Mouse (Mus musculus): ENCODE measurements around the gene St8sia1.

The St8sia1 gene

DNA sequence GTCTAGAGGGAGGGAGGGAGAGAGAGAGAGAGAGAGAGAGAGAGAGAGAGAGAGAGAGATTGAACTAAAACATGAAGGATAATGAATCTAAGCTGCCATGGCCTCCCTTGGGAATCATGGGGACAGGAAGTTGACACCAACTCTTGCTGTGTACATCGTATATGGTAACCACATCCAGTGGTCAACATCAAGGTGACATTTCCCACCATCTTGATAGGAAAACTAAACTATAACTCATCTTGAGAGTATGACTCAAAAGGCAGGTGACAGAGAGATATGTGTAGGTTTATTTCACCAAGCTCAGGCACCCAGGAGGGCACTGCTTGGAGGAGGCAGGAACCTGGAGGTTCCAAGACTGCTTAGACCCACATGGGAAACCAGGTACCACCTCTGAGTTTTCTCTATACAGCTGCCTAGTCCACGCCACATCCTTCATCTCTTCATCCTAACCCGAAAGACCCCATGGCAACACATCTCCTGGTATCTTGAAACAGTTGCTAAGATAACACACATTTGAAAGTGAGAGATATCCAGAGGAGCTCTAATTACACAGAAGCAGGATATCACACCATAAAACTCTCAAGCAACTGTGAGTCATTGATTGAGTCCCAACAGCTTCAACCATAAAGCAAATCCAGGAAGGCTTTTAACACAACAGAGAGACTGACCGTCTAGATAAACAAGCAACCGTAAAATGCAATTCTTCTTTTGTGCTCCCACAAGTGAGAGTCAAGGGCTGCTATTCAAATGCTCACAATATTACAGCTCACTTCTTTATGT lies 141.1 kb downstream of the St8sia1 start:
- DNase-seq (ENCODE audit: low read depth): no peak

DNA sequence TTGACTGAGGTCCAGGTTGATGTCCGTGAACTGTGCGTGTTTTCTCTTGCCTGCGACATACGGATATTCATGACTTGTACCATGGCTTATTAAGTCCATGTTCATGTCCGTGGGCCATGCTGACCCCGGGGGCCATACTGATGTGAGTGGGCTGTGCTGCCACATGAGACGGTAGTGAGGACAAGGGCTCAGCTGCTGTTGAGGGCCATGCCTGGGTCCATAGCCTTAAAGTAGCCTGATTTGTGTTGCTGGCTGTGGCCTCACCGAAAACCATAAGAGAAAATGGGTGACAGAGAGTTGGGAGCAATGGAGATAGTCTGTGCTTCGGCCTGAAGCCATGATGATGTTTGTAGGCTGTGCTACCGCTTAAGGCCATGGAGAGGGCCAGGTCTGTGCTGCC lies 145.9 kb downstream of the St8sia1 start:
- no peak for DNase-seq (ENCODE audit: low read depth)

DNA sequence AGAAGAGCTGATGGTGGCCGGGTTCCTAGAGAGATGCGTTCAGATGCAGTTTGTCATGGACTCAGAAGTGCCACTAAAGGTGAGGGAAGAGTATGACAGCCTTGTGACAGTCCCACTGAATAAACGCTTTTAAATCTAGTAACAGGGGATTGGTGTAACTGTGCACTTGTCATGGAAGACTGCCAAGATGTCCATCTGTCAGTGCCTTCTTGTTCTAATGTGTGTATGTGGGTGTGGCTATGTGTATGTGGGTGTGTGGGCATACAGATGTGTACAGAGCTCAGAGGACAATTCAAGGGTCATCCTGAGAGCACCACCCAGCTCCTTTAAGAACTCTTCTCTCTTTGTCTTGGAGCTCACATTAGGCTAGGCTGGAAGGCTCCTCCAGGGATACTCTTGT lies 148.7 kb downstream of the St8sia1 start:
- DNase-seq (ENCODE audit: low read depth): no peak

DNA sequence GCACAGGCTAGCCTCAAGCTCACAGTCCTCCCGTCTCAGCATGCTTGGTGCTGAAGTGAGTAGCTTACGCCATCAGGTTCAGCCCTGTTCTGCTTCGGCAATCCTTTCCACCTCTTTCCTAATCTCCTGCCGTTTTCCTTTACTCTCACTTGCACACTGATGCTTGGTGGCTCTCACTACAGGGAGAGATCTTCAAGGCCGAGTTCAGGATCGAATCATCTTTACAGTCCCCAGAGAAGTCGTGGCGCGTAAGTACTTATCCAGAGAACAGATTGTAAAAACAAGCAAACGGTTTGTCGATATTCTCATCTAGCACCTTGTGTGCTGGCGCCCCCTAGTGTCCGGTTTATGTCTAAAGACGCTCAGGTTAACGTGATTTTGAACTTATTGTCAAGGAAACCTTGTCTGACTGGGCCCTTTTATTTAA lies 149.7 kb downstream of the St8sia1 start:
- DNase-seq (ENCODE audit: low read depth): peak; percentile 93

DNA sequence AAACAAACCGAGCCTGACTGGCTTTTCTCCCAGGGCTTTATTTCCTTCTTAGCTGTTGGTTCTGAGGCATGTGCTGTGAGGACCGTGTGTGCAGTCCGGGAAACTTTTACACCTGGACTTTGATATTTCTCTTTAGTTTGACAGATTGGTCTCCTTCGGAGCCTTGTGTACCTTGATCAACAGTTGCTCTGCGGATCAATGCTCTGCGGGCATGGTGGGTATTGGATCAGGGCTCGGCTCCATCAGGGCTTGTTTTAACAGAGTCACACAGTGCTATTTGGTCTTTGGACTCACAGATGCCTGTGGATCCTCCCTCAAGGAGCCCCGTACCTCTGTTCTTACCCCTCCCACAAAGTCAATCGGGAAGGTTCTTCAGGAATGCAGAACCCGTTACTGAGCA lies 150.2 kb downstream of the St8sia1 start:
- no peak for DNase-seq (ENCODE audit: low read depth)

DNA sequence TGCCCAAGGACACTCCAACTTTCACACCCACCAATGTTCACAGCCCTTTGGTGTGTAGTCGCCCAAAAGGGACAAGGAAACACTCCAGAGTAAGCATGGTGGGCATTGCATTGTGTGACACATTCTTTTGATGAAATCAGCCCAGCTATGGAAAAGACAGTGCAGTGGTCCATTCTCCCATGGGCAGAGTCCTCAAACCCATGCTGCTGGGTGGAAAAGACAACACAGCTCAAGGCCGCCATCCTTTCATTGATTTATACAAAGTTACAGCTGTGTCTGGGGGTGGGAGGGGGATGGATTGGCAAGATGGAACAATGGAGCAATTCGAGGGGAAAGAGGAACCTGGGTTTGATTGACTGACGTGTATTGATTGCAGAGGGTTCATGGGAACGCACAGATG lies 151.3 kb downstream of the St8sia1 start:
- DNase-seq (ENCODE audit: low read depth): no peak

DNA sequence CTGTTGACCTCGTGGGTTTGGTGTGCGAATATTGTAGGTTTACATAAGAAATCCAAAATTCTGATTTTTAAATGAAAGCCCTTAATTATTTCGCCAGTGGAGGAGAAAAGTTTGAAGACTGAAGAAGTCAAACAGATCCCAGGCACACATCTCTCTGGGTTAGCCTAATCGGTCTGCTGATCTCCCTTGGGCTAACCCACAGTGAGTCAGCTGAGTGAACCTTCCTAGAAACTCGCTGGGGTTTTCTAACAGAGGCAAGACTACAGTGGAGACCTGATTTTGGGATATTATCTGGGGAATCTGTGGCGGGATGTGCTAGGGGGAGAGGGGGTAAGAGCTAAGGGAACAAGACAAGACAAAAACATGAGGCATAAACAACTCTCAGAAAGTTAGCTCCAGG lies 154.0 kb downstream of the St8sia1 start:
- peak; percentile 22 for DNase-seq (ENCODE audit: low read depth)

DNA sequence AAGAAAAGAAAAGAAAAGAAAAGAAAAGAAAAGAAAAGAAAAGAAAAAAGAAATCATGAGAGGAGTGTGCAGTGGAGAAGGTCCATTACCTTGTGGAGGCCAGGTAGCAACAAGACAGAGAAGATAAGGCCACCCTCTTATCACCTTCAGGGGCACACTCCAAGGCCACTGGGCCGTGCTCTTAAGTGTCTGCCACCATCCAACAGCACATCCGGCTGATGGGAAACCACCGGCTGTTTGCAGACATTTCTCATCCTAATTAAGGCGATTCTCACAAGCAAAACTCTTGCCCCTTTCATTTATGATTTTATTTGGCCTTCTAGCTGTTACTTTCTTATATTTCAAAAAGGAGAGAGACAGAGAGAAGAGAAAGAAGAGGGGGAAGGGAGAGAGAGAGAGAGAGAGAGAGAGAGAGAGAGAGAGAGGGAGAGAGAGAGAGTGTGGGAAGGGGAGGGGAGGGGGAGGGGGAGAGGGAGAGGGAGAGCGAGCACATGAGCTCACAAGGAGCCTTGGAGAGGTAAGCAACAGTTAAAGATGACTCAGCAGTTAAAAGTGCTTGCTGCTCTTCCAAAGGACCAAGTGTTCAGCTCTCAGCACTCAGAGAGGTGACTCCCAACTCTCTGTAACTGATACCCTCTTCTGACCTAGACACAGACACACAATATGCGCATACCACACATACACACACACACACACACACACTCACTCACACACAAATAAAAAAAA lies 154.7 kb downstream of the St8sia1 start:
- DNase-seq (ENCODE audit: low read depth): no peak

DNA sequence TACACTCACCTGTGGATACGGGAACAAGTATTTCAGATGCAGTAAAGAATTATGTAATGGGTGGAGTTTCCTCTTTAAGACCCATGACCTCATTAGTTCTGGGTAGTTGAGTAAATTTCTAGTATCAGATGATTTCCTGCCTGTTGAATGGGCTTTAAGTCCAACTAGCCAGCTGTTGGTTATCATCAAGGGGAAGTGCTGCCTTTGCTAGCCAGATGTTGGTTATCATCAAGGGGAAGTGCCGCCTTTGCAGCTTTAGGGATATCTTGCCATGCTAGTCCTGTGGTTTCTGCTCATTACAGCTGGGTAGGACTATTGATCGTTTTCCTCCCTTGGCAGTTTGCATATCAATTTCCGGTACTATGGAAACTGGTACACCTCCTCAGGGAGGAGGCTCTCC lies 157.9 kb downstream of the St8sia1 start:
- no peak for DNase-seq (ENCODE audit: low read depth)

GRCm38 (mm10) chr6:142804402-142804801 lies 159.8 kb downstream of the St8sia1 start, which contains the start of gene Sult6b2:
Sult6b2 (minus strand) TSS chr6:142804502.
- DNase-seq (ENCODE audit: low read depth): no peak

GRCm38 (mm10) chr6:142802617-142803525 lies 161.4 kb downstream of the St8sia1 start:
- no peak for DNase-seq (ENCODE audit: low read depth)

DNA sequence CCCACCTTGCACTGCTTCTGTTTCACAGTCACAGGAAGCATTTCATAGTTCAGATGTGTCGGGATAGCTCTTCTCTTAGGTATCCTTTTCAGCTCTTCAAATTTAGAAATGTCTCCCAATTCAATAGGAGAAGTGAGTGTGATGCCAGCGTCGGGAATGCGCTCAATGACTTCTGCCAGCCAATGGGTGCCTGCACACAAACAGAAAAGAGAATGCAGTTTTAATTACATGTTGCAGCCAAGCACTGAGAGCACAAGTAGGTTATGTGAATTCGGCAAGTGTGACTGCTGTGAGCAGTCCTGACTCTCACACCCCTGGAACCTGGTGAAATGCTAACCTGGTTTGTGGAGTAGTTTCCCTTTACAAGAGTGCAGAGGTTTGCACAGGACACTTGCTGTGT lies 162.6 kb downstream of the St8sia1 start:
- DNase-seq (ENCODE audit: low read depth): no peak

DNA sequence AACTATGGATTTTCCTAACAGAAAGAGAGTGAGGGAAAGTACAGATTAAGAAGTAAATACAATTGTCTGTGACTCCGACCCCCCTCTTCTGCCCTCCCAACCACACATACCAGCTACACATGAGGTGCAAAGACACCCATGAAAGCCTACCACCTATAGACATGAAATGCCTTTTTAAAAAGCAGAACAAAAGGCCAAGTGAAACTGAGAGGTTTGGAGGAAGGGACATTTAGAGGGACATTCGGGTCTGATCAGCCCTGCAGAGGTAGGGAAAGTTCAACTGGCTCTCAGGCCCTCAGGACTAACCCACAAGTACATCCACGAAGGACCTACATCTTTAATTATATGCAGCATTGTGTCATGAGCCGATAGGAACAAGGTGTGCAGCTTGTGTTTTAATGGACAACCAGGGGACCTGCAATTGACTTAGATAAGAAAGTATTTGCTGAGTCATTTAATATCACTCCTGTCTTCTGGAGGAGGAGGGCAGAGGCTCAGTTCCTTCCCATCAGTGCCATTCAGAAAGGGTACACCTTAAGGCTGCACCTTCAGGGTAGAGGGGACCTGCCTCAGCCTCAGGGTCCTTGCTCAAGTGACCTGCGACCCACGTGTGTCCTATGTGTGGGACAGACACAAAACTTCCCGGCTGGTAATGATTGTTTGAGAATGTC lies 164.4 kb downstream of the St8sia1 start:
- no peak for DNase-seq (ENCODE audit: low read depth)

- no peak for DNase-seq (ENCODE audit: low read depth)
Measured at GRCm38 (mm10) chr6:142798837-142799236, 165.4 kb downstream of the St8sia1 start.

DNA sequence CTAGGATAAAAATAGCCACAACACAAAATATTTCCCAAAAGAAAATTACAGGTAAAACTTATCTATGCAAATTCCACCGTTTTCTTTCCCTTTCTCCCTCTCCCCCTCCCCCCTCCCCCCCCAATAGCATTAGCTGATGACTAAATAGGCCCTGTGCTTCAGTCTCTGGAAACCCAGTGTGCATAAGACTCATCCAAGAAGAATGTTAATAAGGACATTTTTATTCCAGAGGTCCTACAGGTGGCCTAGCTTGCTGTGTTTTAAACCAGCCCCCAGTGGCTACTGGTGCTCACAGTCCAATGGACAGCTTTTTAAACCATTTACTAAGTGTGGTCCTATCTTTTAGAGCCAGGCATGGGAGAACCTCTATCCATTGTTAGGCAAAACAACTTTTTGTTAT lies 166.3 kb downstream of the St8sia1 start:
- DNase-seq (ENCODE audit: low read depth): peak; percentile 14

GRCm38 (mm10) chr6:142795655-142796441 lies 168.4 kb downstream of the St8sia1 start:
- no peak for DNase-seq (ENCODE audit: low read depth)

- no peak for DNase-seq (ENCODE audit: low read depth)
Measured at GRCm38 (mm10) chr6:142795087-142795486, 169.2 kb downstream of the St8sia1 start.

GRCm38 (mm10) chr6:142793468-142793867 lies 170.8 kb downstream of the St8sia1 start:
- DNase-seq (ENCODE audit: low read depth): no peak

DNA sequence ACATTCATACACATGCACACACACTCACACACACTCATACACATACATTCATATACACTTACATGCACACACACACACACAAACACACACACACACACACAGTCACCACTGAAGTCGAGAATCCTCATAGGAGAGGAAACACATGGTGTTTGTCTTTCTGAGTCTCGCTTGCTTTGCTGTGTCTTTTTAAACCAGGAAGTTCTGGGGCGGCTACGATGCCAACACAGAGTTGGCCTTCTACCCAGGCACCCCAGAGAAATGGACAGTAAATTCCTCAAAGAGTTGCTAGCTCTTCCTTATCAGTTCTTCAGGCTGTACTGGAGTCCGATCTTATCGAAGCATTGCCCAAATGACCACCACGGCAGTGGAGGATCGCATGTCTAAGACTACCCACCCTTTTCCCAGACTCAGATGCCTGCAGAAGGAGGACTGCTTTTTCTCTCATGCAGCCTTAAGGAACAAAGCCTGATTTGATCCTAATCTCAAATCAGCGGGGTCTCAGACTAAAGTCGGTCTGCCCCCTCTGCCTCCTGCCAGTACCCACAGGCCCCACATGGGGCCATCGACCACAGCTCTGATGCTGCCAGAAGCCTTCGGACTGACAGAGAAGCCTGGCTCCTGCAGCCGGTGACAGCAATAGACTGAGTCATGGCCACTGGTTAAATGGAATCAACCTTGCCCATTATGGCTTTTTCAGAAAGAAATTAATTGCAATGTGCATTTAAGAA lies 171.8 kb downstream of the St8sia1 start:
- no peak for DNase-seq (ENCODE audit: low read depth)

DNA sequence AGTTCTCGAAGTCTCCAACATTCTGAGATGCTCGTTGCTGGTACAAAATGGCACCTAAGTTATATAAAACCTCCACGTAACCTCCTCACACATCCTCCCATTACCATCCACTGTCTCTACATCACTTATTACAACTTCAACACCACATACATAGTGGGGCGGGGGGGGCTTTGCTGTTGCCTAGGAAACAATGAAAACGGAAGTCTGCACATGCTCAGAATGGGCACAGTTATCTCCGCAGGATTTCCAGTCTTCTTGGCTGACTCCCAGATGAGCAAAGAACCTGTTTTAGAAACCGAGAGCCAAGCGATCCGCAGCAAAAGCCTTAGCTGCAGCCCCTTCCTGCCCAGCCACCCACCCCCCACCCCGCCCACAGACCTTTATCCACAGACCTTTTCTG lies 174.5 kb downstream of the St8sia1 start:
- DNase-seq (ENCODE audit: low read depth): no peak

Measured in NIH3T3 (cell line).